Mouse (Mus musculus): ENCODE measurements around the gene Colgalt2.

The Colgalt2 gene

DNA sequence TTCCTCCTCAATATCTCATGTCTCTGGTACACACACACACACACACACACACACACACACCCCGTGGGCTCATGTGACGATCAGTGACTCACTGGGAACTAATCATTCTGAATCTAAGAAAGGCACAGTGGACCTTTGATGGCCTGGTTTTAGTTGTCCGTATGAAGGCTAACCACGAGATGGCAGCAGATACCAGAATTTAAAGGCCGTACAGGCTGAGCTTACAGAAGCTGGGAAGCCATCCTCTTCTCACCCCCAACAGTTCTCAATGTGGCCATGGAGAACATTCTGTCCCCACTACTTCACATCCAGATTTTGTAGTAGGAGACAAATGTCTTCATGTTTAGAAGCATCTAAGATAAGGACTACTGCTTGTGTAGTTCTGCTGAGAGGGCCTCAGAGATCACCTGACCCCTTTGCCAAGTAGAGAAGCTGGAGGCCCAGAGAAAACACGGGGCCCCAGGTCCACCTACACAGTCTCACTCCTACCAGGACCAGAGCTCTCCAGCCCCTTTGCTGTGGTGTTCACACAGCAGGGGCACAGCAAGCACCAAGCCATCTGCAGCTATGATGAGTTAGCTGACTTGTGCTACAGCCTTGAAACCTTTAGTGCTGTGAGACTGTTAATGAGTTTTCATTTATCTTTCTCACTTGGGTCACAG lies 125.5 kb downstream of the Colgalt2 start:
- in situ Hi-C loops (cut with MboI; ENCODE audit: unreplicated experiment in 2 of 2): loop anchor here (5.0 to 25.0 kb wide), 8 partner anchors 62 to 1287 kb away; partner anchors contain the start of gene Smg7 (in 1 of the 2)

DNA sequence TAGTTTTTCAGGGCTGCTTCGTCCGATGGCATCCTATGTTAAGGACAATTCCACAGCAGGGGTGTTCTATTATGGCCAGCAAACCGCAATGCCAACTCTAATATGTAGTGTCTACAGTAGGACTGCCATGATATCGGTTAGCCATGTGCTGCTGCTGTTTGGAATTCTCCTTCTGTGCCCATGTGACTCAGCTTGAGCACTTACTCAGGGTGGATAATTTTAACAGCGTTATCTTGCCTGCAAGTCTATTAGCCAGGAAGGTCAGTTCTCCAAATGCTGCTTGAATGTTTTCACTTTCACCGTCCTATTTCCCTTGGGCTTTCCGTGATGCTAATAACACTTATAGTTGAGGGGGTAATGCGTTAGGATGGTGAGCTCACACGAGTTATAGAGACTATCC lies 126.5 kb downstream of the Colgalt2 start:
- in situ Hi-C loops (cut with MboI; ENCODE audit: unreplicated experiment in 2 of 2): loop anchor here (5.0 to 25.0 kb wide), 6 partner anchors 61 to 886 kb away; partner anchors contain the start of gene Smg7 (in 1 of the 2)

DNA sequence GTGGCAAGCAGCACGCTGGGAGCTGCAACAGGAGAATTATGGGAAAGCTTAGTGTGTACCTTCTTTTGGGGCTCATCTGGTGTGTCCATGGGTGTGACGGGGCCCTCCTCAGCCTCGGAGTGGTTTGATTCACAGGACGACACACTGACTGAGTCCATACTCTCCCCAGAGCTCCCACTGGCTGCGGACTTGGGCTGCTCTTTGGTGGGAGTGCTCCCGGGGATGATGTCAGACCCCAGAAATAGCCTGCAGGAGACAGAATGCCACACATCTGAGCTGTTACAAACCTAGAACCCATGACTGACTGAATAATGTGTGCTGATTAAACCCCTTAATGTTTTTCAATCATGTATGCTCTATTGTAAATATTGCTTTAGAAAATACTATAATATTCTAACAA lies 128.6 kb downstream of the Colgalt2 start:
- in situ Hi-C loops (cut with MboI; ENCODE audit: unreplicated experiment in 2 of 2): loop anchor here (5.0 to 25.0 kb wide), 6 partner anchors 59 to 884 kb away; partner anchors contain the start of gene Smg7 (in 1 of the 2)

DNA sequence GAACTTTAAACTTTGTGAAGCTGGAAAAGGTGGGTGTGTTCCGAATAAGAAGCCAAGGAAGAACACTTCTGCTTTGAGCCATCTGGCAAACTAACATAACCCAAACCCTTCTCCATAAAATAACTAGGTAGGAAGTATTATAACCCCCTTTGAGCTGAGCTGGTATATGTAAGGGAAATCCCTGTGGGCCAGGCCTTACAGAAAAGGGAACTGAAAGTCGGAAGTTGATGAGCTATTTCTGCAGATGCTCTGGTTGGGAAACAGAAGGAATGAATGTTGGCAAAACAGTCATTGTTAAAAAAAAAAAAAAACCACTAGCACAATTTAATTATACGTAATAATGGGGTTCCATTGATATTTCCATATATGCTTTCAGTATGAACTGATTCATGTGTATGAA lies 129.1 kb downstream of the Colgalt2 start:
- in situ Hi-C loops (cut with MboI; ENCODE audit: unreplicated experiment in 2 of 2): loop anchor here (5.0 to 25.0 kb wide), 6 partner anchors 59 to 884 kb away; partner anchors contain the start of gene Smg7 (in 1 of the 2)

DNA sequence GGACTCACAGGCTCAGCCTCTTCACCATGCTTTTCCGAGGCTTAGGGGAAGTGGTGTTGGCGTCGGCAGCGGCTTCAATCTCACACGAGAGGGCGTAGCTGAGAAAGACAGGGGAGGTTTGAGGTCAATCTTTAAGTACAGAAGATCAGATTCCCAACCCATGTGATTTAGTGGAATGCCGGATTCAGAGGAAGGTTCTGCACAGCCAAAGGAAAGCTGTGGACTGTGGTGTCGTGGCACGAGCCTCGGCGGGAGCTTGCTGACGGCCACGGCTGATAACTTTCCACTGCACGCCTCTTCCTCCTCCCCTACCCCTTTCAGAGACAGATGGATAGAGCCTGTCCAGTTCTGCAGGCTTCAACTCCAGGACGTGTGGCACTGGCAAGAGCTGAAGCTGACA lies 131.9 kb downstream of the Colgalt2 start:
- in situ Hi-C loops (cut with MboI; ENCODE audit: unreplicated experiment in 2 of 2): loop anchor here in 1 of 2 experiments (5.0 to 25.0 kb wide), 2 partner anchors 91 to 881 kb away; no protein-coding TSS in a partner anchor

DNA sequence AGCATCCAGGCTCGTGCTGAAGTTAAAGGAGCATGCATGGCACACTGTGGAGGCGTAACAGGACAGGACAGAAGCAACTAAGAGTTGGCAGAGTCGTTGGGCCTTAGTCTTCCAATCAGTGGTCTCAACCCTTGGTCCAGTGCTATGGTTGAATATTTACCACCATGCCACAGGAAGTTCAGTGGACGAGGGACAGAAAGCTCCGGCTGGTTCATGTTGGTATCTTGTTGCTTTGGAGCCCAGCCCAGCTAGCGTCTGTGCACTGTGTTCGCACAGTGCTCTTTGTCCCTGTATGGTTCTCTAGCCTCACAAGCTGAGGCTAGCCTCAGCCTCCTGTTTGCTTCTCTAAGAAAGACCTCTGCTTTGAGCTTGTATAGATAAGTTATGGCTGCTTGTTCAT lies 134.9 kb downstream of the Colgalt2 start:
- in situ Hi-C loops (cut with MboI; ENCODE audit: unreplicated experiment in 2 of 2): loop anchor here in 1 of 2 experiments (5.0 to 25.0 kb wide), 2 partner anchors 88 to 878 kb away; no protein-coding TSS in a partner anchor

DNA sequence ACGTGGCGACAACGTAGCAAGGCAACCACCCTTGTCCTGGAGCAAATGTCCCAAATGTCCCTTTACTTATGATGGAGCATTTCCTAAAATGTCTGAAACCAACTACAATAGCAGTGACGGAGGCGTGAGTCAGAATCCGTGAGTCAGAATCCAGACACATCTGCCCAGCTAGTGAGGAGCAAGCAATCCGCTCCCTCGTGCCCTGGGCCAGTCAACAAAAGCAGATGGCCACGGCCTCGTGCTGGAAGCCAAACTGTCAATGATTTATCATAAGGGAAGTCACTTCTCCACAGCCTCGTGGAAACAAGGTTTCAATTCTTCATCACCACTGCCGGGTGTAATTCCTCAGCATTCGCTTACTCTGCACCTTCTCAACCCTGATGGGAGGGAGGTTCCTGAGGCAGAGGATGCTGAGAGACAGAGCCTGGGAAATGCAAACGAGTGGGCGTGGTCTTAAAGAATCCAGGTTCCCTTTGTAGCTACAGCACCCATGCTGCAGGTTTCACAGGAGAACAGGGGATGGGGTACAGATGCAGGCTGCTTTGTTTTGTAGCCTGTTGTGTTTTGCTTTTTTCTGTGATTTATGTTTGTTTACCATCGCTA lies 136.9 kb downstream of the Colgalt2 start:
- in situ Hi-C loops (cut with MboI; ENCODE audit: unreplicated experiment in 2 of 2): loop anchor here (5.0 to 25.0 kb wide), 2 partner anchors 86 to 876 kb away; no protein-coding TSS in a partner anchor

DNA sequence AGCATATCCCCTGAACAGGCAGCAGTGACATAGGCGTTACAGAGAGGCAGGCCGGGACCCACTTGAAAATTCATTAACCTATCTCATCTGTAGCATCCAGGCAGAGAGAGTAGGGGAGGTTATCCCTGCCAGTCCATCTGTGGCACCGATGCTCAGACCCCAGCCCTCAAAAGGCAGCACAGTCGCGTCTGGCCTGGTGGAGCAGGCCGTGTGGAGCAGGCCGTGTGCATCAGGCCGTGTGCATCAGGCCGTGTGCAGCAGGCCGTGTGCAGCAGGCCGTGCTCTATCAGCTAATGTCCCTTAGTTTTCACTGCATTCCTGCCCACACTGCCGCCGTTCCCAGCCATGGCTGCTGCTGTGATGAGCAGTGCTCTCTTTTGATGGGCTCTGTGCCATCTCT lies 137.6 kb downstream of the Colgalt2 start:
- in situ Hi-C loops (cut with MboI; ENCODE audit: unreplicated experiment in 2 of 2): loop anchor here (5.0 to 25.0 kb wide), 2 partner anchors 85 to 875 kb away; no protein-coding TSS in a partner anchor

DNA sequence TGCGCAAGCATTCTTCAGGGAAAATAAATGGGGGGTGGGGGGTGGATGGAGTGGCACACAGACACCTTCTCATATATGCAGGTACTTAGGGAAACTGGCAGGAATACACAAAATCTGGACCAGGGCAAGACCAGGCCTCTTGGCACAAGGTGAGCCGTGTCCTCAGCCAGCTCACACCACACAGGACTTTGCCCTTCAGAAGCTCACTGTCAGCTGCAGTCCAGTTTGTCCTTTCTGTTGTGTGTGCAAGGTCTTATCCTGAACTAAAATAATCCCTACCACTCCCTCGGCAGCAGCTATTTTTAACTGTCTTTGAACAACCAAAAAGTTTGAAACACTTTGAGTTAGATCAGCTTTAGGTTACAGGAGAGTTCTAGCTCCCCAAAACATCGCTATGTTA lies 139.2 kb downstream of the Colgalt2 start:
- in situ Hi-C loops (cut with MboI; ENCODE audit: unreplicated experiment in 2 of 2): loop anchor here (5.0 to 25.0 kb wide), 2 partner anchors 83 to 873 kb away; no protein-coding TSS in a partner anchor

DNA sequence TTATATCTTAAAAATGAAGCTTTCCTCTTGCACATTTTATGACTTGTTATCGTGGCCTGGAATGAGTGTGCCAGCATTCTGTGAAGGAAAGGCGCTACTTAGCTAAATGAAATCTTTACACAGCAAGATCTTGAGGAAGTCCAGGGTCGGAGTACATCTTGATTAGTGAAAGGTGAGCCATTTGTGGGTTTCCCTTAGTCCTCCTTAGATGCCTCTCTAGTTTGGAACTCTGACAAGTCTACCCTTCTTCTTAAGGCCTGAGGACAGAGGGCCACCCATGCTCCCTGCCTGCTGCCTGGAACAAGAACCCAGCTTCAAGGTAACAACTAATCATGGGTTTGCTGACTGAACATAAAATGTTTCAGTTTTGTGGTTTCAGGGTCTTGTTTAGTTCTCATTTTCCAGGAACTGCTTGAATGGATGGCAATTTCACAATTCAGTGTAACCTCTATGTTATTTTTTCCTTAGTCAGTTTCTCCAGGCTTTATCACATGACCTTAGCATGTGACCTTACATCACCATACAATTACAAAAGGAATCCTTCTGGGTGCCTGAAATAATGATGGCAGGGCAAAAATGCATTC lies 140.8 kb downstream of the Colgalt2 start:
- in situ Hi-C loops (cut with MboI; ENCODE audit: unreplicated experiment in 2 of 2): loop anchor here in 1 of 2 experiments (5.0 to 25.0 kb wide), 2 partner anchors 57 to 872 kb away; no protein-coding TSS in a partner anchor

DNA sequence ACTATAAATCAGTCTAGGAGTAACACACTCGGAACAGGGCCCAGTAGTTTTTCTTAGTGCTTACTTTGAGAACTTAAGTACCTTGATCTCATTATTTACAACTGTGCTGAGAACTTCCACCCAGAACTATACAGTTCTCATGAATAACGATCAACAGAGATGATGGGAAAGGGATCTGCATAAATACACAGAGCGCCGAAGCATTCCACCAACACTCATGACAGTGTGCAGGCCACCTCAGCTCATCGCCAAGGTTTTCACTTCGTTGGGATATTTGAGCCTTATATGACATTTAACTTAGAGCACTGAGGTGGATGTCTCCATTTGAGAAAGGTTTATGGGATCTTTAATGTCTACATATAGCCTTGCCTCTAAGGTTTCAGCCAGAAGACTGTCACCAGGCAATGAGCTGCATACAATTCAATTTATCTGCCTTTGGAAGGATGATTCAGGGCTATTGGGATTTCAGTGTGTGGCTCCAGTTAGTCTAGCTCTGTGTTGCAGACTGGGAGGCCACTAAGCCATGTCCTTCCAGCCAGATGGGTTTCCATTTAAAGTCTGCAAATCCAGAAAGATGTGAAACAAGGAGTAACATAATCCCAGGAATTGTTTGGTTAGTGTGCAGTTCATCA lies 143.2 kb downstream of the Colgalt2 start:
- in situ Hi-C loops (cut with MboI; ENCODE audit: unreplicated experiment in 2 of 2): loop anchor here in 1 of 2 experiments (5.0 to 25.0 kb wide), 2 partner anchors 54 to 869 kb away; no protein-coding TSS in a partner anchor

DNA sequence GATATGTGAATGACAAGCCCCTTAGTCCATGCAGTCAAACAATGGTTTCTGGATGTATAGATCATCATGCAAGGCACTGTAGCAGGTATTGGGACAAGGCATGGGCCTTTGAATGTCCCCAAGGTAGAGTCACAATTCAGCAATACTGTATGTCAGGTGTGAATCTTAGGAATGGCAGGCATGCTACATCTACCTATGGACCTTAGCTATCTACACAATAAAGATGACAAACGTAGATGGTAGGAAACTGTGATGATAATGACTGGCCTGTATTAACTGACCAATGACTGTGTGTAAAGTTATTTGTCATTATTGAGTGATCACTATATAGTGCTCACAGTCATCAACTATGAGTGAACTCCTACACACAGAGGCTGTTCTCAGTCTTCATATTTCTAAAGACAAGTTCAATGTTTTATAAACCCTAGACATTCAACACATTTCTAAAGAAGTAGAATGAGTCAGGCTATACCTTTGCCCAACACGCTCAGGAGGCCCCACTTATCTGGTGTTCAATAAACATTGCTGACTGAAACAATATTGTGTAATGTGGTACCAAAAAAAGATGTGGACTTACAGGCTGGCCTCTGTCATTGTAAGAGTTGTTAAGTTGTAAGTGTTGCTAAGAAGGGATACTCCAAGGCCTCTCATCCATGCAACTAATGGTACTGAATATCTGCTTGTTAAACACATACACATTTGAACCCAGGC lies 144.0 kb downstream of the Colgalt2 start:
- in situ Hi-C loops (cut with MboI; ENCODE audit: unreplicated experiment in 2 of 2): loop anchor here in 1 of 2 experiments (5.0 to 25.0 kb wide), 2 partner anchors 54 to 869 kb away; no protein-coding TSS in a partner anchor

DNA sequence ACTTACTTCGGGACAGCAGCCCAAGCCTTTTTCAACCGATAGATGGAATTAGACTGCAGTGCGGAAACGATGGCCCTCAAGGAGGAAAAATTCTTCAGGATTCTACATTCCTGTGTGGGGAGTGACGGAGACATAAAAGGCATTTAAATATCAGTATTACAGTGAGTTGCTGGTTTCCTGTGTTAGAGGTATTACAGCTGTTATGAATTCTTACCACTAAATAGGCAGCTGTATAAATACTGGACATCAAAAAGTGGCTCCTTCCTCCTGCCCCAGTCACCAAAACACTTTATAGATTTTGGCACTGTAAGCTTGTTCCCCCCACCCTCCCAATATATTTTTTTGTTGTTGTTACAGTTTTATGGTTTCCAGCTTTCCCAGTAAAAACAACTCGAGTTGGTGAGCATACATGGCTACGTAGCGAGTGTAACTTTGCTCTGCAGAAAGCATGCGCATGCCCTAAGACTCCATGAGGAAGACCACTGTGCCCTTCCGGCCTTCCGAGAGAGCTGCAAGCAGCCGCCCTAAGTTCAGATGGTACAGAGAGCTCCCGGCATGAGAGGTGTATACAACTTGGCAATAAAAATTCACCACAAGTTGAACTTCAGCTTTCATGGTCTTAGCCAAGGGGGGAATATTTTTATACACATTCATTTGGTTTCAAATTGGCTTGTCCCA lies 149.6 kb downstream of the Colgalt2 start:
- in situ Hi-C loops (cut with MboI; ENCODE audit: unreplicated experiment in 2 of 2): loop anchor here in 1 of 2 experiments (25.0 kb wide), 1 partner anchor 863 kb away; no protein-coding TSS in a partner anchor

DNA sequence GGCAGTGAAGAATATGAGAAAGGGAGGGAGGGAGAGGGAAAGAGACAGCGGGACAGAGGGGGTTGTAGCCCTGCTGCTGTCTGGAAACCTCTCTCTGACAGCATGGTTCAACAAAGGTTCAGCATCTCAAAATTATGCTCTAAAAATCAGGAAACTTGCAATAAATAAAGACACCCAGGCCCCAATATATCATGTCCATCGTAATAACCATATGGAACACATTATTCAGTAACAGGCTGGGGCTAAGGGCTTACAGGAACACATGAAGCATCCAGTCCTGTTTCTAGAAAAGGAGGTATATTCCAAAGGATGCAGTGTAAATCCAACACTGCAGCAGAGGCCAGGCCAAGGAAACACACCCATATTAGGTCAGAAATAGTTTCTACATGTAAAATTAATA lies 150.9 kb downstream of the Colgalt2 start:
- in situ Hi-C loops (cut with MboI; ENCODE audit: unreplicated experiment in 2 of 2): no loop called here

DNA sequence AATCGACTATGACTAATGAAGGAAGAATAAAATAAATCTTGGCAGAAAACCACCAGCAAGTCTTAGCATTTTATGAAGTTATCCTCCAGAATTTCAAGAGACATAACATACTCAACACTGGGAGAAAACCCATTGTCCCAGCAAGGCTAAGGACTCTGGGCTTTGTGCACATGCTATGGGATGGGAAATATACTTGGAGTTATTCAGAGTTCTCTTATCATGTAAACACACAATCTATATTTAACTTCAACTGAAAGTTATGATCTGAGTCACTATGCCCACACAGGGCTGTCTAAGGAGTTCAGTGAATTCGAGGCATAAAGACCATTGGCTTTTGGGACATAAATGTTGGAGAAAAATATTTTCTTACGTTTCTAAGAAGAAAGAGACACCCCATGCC lies 151.3 kb downstream of the Colgalt2 start:
- in situ Hi-C loops (cut with MboI; ENCODE audit: unreplicated experiment in 2 of 2): no loop called here

DNA sequence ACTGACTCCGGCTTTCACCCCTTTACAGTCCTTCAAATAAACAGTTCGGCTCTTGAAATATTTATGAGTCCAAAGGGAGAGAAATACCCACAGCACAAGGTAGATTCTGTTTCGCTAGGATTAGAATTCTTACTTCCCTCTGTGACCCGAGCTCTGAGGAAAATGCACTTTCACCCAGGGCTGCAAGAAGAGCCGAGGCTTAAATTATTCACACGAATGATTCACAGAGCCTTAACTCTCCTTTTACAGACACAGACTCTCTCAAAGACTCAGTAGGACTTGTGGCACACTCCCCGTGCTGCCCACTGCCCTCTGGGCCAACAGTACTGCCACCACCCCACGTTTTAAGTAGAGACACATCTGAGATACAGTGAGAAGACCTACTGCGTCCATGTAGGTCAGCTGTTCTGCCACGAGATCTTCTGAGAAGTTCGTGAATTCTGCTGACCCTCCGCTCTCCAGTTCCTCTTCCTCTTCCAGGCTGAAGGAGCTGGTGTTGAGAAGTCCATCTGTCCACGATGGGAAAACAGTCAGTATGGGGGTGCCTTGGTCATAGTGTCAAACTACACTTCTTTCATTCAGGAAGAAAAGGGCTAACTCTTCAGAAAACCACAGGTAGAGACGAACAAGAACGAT lies 154.4 kb downstream of the Colgalt2 start:
- in situ Hi-C loops (cut with MboI; ENCODE audit: unreplicated experiment in 2 of 2): no loop called here

DNA sequence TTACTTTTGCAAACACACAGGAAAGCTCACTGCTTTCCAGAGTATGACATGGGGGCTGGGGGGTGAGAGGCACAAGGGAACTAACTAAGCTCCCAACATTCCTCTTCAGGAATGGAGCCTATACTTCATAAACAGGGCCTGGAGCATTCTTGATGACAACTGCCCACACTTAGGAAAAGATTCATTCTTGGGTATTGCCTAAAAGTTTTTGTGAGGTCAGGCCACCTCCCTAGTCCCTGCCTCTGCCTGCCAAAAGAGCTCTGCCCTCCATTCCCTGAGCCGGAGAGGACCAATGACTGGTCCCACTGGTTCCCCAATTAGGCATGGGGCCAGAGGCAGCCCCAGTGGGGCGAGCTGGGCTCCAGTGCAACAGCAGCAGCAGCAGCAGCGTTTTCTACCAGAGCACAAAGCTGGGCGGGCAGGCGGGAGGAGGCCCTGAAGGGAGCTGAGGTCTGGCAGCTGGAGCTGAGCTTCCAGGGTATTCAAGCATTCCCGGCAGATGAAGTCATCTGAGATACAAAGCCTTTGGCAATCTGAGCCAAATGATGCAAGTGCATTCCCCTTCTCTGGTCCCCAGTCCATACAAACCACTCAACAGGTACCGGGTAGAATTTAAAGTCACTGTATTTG lies 156.4 kb downstream of the Colgalt2 start:
- in situ Hi-C loops (cut with MboI; ENCODE audit: unreplicated experiment in 2 of 2): no loop called here

DNA sequence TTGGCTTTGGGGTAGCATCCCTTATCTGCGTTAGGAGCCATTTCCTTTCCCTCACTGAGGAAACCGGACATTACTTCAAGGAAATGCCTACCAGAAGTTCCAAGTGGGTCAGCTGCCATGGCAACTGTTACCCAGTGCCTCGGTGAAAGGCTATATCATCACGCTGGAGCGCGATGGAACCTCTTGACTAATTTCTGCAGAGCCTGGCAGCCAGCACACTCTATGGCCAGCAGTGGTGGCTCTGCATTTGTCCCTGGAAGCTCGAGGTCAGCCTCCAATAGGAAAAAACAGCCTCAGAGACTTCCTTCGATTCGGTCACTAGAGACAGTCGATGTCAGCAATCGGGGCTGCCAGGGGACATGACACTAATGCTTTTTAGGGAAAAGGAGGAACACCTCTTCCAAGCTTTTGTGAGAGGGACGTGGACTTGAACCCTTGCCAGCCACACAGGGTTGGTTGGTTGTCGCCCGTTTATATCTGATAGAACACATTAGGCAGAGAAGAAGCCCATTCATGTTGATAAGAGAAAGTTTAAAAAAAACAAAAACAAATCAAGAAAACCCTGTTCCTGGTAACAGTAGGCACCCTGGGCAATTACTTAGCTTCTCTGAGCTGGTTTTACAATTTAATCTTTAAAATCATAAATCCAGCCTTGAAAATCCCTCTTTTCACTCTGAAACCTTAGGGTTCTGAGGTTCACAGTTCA lies 157.1 kb downstream of the Colgalt2 start:
- in situ Hi-C loops (cut with MboI; ENCODE audit: unreplicated experiment in 2 of 2): no loop called here
